Mouse (Mus musculus): ENCODE results near the gene Mtmr12. TPM values are rescaled to one million over a fixed set of nuclear protein-coding genes. Genes with fewer than 3 reads are reported as not detected.

Mtmr12 gene
- polyA plus RNA-seq, 1 experiment from 2014 or later: 16.6 TPM

DNA sequence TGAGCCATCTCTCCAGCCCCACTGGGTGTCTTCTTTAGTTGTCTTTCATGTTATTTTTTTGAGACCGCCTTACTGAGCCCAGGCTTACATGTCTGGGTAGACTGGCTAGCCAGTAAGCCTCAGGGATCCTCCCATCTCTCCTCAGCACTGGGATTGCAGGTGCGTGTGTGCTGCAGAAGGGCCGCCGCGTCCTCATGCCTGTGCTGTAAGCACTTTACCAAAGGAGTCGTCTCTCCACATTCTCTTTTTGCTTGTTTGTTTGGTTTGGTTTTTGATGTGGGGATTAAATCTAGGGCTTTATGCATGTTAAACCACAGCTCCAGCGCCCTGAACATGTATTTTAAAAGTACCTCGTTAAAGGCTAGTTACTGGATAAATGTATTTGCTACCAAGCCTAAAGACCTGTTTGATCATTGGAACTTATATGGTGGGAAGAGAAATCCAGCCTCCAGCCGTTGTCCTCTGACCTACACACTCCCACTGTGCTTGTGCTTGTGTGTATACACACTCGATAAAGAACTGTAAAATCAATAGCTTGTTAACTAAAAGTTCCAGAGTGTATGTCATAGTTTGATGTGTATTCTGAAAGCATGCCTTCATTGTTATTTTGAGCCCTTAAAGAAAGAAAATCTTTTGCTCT, 24.9 kb downstream of the Mtmr12 start:
- Histone ChIP-seq H3K4me3 (no peak overlapping the region), H3K9ac (no peak overlapping the region), H3K36me3 (peaks cover 19% of the 10 kb centered on the region), H3K4me2 (replicated peaks) (no peak overlapping the region), H3K9me3 (replicated peaks) (no peaks in the 10 kb centered on the region), H3K27ac (no peak overlapping the region), H3K27me3 (no peaks in the 10 kb centered on the region), H3K4me1 (peaks cover 11% of the 10 kb centered on the region)
- ATAC-seq (ENCODE audit: low FRiP score): no peak
- WGBS: 86% methylated on average over 10 of the region's 10 CpGs

DNA sequence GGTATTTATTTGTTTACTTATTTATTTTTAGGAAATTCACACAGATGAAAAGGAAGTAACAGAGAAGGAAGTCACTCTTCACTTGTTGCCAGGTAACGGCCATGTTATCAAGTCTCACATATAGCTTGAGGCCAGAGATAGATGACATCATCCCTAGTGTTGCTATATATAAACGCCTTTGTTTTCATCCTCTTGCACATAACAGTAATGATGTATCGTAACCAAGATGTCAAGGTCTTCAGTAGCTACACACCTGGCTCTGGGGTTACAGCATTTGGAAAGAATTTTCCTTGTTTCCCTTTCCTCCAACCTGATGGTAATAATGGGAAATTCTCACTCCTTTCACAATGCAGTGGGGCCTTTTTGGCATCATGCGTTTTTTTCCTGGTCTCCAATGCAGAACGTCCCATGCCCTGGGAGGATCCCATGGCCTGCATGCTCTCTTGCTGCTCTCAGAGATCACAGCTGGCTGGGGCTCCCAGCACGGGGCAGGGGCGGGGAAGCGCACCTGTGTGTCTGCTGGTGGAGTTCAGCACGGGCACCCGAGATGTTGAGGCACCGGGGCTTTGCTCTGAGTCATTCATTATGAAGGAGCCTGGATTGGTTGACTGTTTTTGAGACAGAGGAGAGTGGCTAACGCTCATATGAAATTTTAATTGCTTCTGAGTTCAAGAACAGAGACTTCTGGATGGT, 25.6 kb downstream of the Mtmr12 start:
- ATAC-seq (ENCODE audit: low FRiP score): no peak
- Histone ChIP-seq H3K27me3 (no peaks in the 10 kb centered on the region), H3K36me3 (peaks cover 21% of the 10 kb centered on the region)

DNA sequence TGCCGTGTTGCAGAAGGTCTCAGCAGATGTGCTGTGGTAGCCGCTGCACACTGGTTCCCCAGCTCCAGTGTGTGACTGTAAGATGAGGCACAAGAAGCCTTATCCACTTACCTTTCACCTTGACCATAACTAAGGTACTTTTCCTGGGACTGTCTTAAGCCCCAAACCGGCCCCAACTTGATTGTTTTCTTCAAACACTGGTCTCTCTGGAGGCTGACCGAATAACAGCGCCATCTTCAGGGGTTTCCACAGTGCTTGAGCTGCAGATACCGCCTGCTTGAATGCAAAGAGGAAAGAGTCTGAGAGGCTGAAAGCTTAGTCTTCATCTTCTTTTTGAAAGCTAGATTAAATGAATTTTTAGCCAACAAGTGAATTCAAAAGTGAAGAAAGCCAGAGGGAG, 26.6 kb downstream of the Mtmr12 start:
- WGBS: 84% methylated on average over 6 of the region's 6 CpGs
- ATAC-seq (ENCODE audit: low FRiP score): no peak
- Histone ChIP-seq H3K9ac (no peak overlapping the region), H3K4me3 (no peak overlapping the region), H3K27me3 (no peaks in the 10 kb centered on the region), H3K27ac (no peak overlapping the region), H3K4me1 (peaks cover 11% of the 10 kb centered on the region), H3K4me2 (replicated peaks) (no peak overlapping the region), H3K9me3 (replicated peaks) (no peaks in the 10 kb centered on the region), H3K36me3 (peaks cover 29% of the 10 kb centered on the region)

More for the DNA sequence above, 25.6 kb downstream of the Mtmr12 start:
- H3K9me3 ChIP-seq (replicated peaks): no peaks in the 10 kb centered on the region
- WGBS: 65% methylated on average over 12 of the region's 12 CpGs
- no peak overlapping the region for H3K4me2 ChIP-seq (replicated peaks)
- peaks cover 11% of the 10 kb centered on the region for H3K4me1 ChIP-seq
- H3K4me3 ChIP-seq: no peak overlapping the region
- H3K9ac ChIP-seq: no peak overlapping the region
- H3K27ac ChIP-seq: no peak overlapping the region

DNA sequence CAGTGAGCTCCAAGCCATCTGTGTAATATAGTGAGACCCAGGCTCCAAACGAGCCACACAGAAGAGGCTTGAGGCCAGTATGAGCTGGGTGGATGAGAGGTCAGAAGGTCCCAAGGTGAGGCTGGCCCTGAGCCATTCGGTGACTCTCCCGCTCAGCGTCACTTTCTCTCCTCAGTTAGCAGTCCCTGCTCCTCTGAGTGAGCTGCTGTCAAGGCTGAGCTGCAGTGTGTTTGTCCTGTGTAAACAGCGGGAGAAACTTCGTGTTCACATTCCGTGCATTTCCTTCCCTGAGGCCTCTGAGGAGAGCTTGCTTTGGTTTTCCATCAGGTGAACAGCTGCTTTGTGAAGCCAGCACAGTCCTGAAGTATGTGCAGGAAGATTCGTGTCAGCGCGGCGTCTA, 27.6 kb downstream of the Mtmr12 start:
- no peak overlapping the region for H3K4me2 ChIP-seq (replicated peaks)
- 78% methylated on average over 11 of the region's 11 CpGs for WGBS
- no peak overlapping the region for H3K4me3 ChIP-seq
- no peak overlapping the region for H3K9ac ChIP-seq
- no peaks in the 10 kb centered on the region for H3K27me3 ChIP-seq
- no peaks in the 10 kb centered on the region for H3K9me3 ChIP-seq (replicated peaks)
- no peak for ATAC-seq (ENCODE audit: low FRiP score)
- H3K36me3 ChIP-seq: peaks cover 29% of the 10 kb centered on the region
- peaks cover 11% of the 10 kb centered on the region for H3K4me1 ChIP-seq
- no peak overlapping the region for H3K27ac ChIP-seq

DNA sequence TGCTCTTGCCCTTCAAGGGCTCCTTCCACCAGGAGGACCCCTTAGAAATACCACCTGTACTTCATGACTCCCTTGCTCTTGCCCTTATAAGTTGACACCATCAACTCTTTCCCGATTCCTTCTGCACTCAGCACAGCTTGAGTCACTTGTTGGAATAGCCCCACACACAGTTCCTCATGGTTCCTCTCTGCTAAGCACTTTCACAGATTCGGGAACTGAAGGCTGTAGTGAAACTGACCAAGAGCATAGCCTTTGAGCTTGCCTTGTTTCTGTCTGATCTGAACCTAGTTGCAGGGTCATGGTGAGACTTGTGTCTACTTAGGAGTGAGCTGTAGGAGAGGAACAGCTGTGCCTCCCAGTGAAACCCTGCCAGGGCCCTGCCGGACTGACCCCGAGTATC, 28.2 kb downstream of the Mtmr12 start:
- WGBS: 89% methylated on average over 4 of the region's 4 CpGs
- no peaks in the 10 kb centered on the region for H3K27me3 ChIP-seq
- H3K4me2 ChIP-seq (replicated peaks): no peak overlapping the region
- H3K9me3 ChIP-seq (replicated peaks): no peaks in the 10 kb centered on the region
- no peak overlapping the region for H3K9ac ChIP-seq
- H3K36me3 ChIP-seq: peaks cover 34% of the 10 kb centered on the region
- ATAC-seq (ENCODE audit: low FRiP score): no peak
- H3K4me3 ChIP-seq: no peak overlapping the region
- no peak overlapping the region for H3K27ac ChIP-seq
- H3K4me1 ChIP-seq: peaks cover 7% of the 10 kb centered on the region

DNA sequence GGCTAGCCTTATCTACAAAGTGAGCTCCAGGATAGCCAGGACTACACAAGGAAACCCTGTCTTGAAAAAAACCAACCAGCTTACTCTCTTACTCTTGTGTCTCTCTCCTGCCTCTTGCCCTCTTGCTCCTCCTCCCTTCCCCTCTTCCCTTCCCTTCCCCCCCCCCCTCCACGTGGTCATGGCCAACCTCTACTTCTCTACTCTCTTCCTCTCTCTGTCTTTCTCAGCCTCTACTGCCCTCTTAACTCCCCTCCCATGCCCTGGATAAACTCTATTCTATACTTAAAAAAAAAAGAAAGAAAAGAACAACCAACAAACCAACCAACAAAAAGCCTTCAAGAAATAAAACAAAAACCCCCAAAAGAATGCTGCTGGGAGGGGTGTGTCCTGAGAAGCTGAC, 30.7 kb downstream of the Mtmr12 start:
- peaks cover under 1% of the 10 kb centered on the region; the same call in 1 of the 2 replicates for H3K4me1 ChIP-seq
- ATAC-seq (ENCODE audit: low FRiP score): no peak
- H3K9ac ChIP-seq: no peak overlapping the region
- H3K9me3 ChIP-seq (replicated peaks): no peaks in the 10 kb centered on the region
- no peak overlapping the region for H3K4me2 ChIP-seq (replicated peaks)
- 50% methylated on average over 1 of the region's 1 CpGs for WGBS
- H3K4me3 ChIP-seq: no peak overlapping the region
- no peaks in the 10 kb centered on the region for H3K27me3 ChIP-seq
- H3K27ac ChIP-seq: no peak overlapping the region
- peaks cover 56% of the 10 kb centered on the region for H3K36me3 ChIP-seq

DNA sequence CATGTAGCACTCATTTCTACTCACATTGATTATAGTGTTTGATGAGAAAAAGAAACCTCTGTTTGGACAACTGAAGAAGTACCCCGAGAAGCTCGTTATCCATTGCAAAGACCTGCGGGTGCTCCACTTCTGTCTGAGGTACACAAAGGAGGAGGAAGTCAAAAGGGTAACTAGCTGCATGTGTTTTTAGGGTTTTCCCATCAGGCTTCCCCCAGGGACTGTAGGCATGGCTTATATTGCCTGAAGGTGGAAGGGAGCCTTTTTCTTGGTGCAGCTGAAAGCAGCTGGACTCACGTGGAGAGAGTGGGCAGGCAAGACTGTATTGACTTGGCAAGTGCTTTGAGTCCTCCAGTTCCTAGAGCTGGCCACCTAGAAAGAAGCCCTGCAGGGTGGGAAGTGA, 31.2 kb downstream of the Mtmr12 start:
- no peaks in the 10 kb centered on the region for H3K27me3 ChIP-seq
- H3K9ac ChIP-seq: no peak overlapping the region
- no peak for ATAC-seq (ENCODE audit: low FRiP score)
- WGBS: 72% methylated on average over 4 of the region's 4 CpGs
- no peaks in the 10 kb centered on the region for H3K9me3 ChIP-seq (replicated peaks)
- no peak overlapping the region for H3K4me2 ChIP-seq (replicated peaks)
- no peak overlapping the region for H3K4me3 ChIP-seq
- peaks cover 59% of the 10 kb centered on the region for H3K36me3 ChIP-seq
- no peaks in the 10 kb centered on the region for H3K4me1 ChIP-seq
- H3K27ac ChIP-seq: no peak overlapping the region

DNA sequence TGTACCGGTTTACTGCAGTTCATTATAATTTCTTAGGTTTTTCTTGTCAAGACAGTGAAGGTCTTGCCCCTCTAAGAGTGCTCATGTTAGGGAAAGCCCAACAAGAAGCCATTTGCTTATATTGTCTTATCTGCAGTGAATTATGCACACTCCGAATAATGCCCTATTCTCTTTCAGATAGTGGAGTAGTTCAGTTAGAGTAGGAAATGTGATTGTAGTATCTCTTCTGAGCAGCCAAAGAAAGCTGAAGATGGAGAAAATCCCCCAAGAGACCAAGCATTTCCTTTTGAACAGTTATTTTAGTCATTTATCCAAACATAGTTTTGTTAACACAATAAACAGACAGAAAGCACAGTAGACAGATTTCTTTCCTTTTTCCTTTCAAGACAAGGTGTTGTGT, 32.1 kb downstream of the Mtmr12 start:
- Histone ChIP-seq H3K4me3 (no peak overlapping the region), H3K27me3 (no peaks in the 10 kb centered on the region), H3K4me1 (no peaks in the 10 kb centered on the region), H3K9ac (no peak overlapping the region), H3K27ac (no peak overlapping the region), H3K36me3 (peaks cover 59% of the 10 kb centered on the region), H3K9me3 (replicated peaks) (no peaks in the 10 kb centered on the region), H3K4me2 (replicated peaks) (no peak overlapping the region)
- ATAC-seq (ENCODE audit: low FRiP score): no peak
- WGBS: 94% methylated on average over 2 of the region's 2 CpGs

DNA sequence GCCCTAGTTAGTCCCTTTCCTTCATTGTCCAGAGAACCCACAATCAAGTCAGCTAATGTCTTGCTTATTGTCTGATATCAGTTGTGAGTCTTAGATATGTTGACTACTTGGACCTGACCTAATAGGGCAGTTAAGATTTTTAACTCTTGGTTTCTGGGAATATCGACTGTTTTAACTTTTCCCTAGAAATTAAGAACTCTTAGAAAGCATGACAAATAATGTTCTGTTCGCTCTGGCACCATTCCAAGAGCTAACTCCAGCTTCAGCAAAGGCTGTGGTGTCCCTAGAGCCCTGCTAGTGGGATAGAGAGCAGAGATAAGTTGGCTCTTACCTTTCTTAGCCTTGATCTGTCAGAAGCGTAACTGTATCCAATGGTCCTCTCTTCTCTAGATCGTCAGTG, 32.7 kb downstream of the Mtmr12 start:
- peaks cover 58% of the 10 kb centered on the region for H3K36me3 ChIP-seq
- no peak for ATAC-seq (ENCODE audit: low FRiP score)
- H3K4me3 ChIP-seq: no peak overlapping the region
- no peak overlapping the region for H3K9ac ChIP-seq
- no peak overlapping the region for H3K4me2 ChIP-seq (replicated peaks)
- no peak overlapping the region for H3K27ac ChIP-seq
- 84% methylated on average over 4 of the region's 4 CpGs for WGBS
- H3K4me1 ChIP-seq: no peaks in the 10 kb centered on the region
- H3K27me3 ChIP-seq: no peaks in the 10 kb centered on the region
- H3K9me3 ChIP-seq (replicated peaks): no peaks in the 10 kb centered on the region

DNA sequence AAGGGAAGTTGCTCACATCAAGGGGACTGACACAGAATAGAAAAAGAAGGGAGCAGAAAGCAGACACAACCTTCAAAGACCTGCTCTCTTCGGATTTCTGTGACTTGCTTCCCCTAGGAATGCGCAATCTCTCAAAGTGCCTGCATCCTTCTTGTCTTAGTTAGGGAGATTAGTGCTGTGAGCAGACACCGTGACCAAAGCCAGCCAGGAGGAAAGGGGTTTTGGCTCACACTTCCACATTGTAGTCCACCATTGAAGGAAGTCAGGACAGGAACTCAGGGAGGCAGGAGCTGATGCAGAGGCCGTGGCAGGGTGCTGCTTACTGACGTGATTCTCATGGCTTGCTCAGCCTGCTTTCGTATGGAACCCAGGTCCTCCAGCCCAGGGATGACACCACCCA, 33.5 kb downstream of the Mtmr12 start:
- WGBS: 91% methylated on average over 6 of the region's 6 CpGs
- H3K27me3 ChIP-seq: no peaks in the 10 kb centered on the region
- ATAC-seq (ENCODE audit: low FRiP score): no peak
- H3K27ac ChIP-seq: no peak overlapping the region
- no peak overlapping the region for H3K9ac ChIP-seq
- no peak overlapping the region for H3K4me3 ChIP-seq
- no peaks in the 10 kb centered on the region for H3K9me3 ChIP-seq (replicated peaks)
- peaks cover 50% of the 10 kb centered on the region for H3K36me3 ChIP-seq
- no peaks in the 10 kb centered on the region for H3K4me1 ChIP-seq
- no peak overlapping the region for H3K4me2 ChIP-seq (replicated peaks)

DNA sequence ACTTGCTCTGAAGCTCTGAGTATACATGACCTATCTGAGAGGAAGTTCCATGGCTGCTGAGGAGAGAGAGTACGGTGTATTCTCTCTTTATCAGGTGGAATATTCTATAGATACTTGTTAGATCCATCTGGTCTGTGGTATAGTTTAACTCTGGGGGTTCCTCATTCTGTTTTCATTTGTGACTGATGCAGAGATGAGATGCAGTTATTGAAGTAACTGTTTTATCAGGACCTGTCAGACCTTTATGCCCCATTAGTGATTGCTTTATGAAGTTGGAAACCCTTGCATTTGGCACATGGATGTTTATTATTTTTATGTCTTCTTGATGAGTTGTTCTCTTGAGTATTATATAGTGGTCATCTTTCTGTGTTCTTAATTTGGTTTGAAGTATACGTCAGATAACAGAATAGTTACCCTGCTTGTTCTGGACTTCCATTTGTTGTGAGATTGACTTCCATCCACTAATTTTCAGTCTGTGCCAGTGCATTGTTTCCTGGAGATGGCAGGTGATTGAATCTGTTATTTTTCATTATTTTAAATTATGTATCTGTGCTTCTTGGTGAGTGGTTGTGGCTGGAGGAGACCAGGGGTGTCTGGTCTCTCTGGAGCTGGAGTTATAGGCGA, 36.0 kb downstream of the Mtmr12 start:
- ATAC-seq (ENCODE audit: low FRiP score): no peak
- Histone ChIP-seq H3K4me3 (no peak overlapping the region), H3K36me3 (peaks cover 47% of the 10 kb centered on the region), H3K9ac (no peak overlapping the region), H3K27me3 (no peaks in the 10 kb centered on the region), H3K9me3 (replicated peaks) (no peaks in the 10 kb centered on the region), H3K4me2 (replicated peaks) (no peak overlapping the region), H3K4me1 (no peaks in the 10 kb centered on the region), H3K27ac (no peak overlapping the region)
- 96% methylated on average over 3 of the region's 3 CpGs for WGBS

DNA sequence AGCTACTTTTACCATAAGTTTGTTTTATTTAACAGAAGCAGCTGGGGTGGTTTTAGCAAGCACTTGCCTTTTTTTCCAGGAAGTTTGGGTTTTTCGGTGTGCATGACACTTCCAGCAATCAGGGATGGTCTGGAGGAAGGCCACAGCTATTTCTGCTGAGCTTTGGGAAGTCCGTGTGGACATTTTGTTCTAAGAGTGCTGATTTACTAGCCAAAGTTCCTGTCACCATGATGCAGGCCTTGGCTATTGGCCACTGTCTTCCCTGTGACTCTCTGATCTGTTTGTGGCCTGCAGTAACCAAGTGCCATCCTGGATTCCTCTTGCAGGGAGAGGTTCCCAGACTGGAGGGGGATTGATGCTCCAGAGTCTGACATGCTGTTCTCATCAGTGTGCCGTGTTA, 39.0 kb downstream of the Mtmr12 start:
- Histone ChIP-seq H3K9me3 (replicated peaks) (no peaks in the 10 kb centered on the region), H3K27me3 (no peaks in the 10 kb centered on the region), H3K9ac (no peak overlapping the region), H3K4me2 (replicated peaks) (no peak overlapping the region), H3K36me3 (peaks cover 36% of the 10 kb centered on the region), H3K27ac (no peak overlapping the region), H3K4me1 (peaks cover 3% of the 10 kb centered on the region; the same call in 1 of the 2 replicates), H3K4me3 (no peak overlapping the region)
- no peak for ATAC-seq (ENCODE audit: low FRiP score)
- WGBS: 88% methylated on average over 3 of the region's 3 CpGs
